In the genomic region with DNA sequence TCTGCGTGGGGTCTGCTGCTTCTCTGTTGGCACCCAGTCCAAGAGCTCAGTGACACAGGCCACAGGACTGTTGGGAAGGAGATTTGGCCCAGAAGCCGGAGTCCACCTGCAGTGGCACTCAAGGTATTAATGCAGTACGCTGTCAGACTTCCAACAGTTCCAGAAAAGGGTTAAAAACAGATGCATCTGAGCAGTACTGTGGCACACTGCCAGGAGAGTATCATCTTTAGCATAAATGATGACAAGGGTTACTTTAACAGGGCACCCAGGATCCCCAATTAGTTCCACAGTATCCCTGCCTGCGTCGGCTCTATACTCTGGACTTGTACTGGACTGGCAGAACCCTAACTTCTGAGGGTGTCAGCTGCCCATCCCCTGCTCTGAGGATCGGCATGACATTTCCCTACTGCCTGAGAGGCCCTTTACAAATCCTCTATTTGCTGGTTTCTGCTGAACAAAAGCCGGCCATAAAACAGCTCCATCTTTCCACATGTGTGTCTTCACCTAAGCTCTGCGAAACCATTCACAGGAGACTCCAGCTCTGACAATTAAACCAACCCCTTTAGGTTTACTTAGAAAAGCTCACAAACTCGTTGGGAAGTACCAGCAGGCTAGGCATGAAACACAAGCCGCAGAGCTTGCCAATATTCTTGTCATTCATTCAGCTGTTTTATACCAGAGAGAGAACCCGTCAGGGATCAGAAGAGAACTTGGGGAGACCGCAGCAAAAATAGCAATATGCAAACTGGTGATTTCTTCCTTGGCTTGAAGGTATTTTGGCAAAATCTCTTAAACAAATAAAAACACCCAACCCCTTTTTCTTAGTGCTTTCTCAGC, we compare ENCODE assay signal across 12 mouse cellular contexts. TPM values are rescaled to one million over a fixed set of nuclear protein-coding genes. Genes with fewer than 3 reads are reported as not detected.
A peak's percentile ranks its signal among the peaks of the same experiment; 100 is the strongest.
DNase-seq lines count a peak whose midpoint lies in the region; ATAC-seq and TF ChIP-seq lines count a peak whose summit lies in the region.
"Had no signal": no experiment of that assay in that cellular context is flagged by ENCODE, and none has a peak within 500 bp of the region (broad histone marks: within the 10 kb centered on the region; RNA-seq: fewer than 3 reads in every experiment).

No protein-coding gene starts in this region.

- no peaks in the 10 kb centered on the region for H3K9me3 ChIP-seq in hindbrain, embryonic 15.5 days
- no peaks in the 10 kb centered on the region for H3K9me3 ChIP-seq in hindbrain, embryonic 12.5 days (replicated peaks)
- H3K9me3 ChIP-seq in hindbrain, postnatal 0 days (ENCODE audit: low read length) = no peaks in the 10 kb centered on the region
- H3K9me3 ChIP-seq: embryonic facial prominence, embryonic 13.5 days; heart, embryonic 13.5 days; intestine, embryonic 15.5 days had no signal

- H3K27ac ChIP-seq in hindbrain, embryonic 15.5 days (replicated peaks) = peak overlapping the region; percentile 57
- no peak overlapping the region for H3K27ac ChIP-seq in hindbrain, embryonic 12.5 days
- peak overlapping the region; percentile 34; the same call in 1 of the 2 replicates for H3K27ac ChIP-seq in hindbrain, postnatal 0 days
- H3K27ac ChIP-seq: embryonic facial prominence, embryonic 13.5 days; intestine, embryonic 15.5 days had no signal

- H3K4me1 ChIP-seq in hindbrain, embryonic 15.5 days (replicated peaks) = peaks cover 26% of the 10 kb centered on the region
- H3K4me1 ChIP-seq in hindbrain, embryonic 12.5 days = peaks cover 14% of the 10 kb centered on the region; the same call in 1 of the 2 replicates
- no peaks in the 10 kb centered on the region for H3K4me1 ChIP-seq in hindbrain, postnatal 0 days (ENCODE audit: insufficient read depth, low read length)

- DNase-seq in MN1 (ENCODE audit: low spot score) = peak; percentile 28
- DNase-seq in brain, embryonic 14.5 days (ENCODE audit: low read depth) = peak; percentile 66
- DNase-seq in hindbrain, postnatal 0 days (ENCODE audit: low spot score) = peak; percentile 39
- no peak for DNase-seq in lung, postnatal 4 days
- no peak for DNase-seq in layer of hippocampus, adult 11-12 months (ENCODE audit: low spot score)
- DNase-seq: left cerebral cortex, postnatal 4 days; spleen, adult 18-20 months had no signal

- peak overlapping the region; percentile 21 for H3K4me2 ChIP-seq in hindbrain, embryonic 15.5 days
- no peak overlapping the region for H3K4me2 ChIP-seq in hindbrain, embryonic 12.5 days (replicated peaks)
- peak overlapping the region; percentile 14; the same call in 1 of the 2 replicates for H3K4me2 ChIP-seq in hindbrain, postnatal 0 days (ENCODE audit: low read depth, low read length)
- H3K4me2 ChIP-seq: embryonic facial prominence, embryonic 13.5 days; intestine, embryonic 15.5 days had no signal

- no peak overlapping the region for H3K9ac ChIP-seq in hindbrain, embryonic 15.5 days
- H3K9ac ChIP-seq in hindbrain, embryonic 12.5 days = no peak overlapping the region
- H3K9ac ChIP-seq in hindbrain, postnatal 0 days (replicated peaks; ENCODE audit: low read length) = no peak overlapping the region
- H3K9ac ChIP-seq: embryonic facial prominence, embryonic 13.5 days; intestine, embryonic 15.5 days had no signal

- 55% methylated on average over 12 of the region's 12 CpGs for WGBS in hindbrain, embryonic 15.5 days
- WGBS in hindbrain, embryonic 12.5 days = 81% methylated on average over 12 of the region's 12 CpGs
- WGBS in hindbrain, postnatal 0 days = 47% methylated on average over 12 of the region's 12 CpGs

- ATAC-seq in hindbrain, embryonic 15.5 days (ENCODE audit: low FRiP score, low read depth) = no peak
- ATAC-seq in hindbrain, embryonic 12.5 days (ENCODE audit: low FRiP score) = no peak
- ATAC-seq in hindbrain, postnatal 0 days = no peak
- ATAC-seq: intestine, embryonic 15.5 days had no signal

- no peak overlapping the region for H3K4me3 ChIP-seq in hindbrain, embryonic 15.5 days
- no peak overlapping the region for H3K4me3 ChIP-seq in hindbrain, embryonic 12.5 days
- H3K4me3 ChIP-seq in hindbrain, postnatal 0 days (ENCODE audit: low read length) = no peak overlapping the region
- H3K4me3 ChIP-seq: embryonic facial prominence, embryonic 13.5 days; intestine, embryonic 15.5 days had no signal

- TF ChIP-seq CTCF in brain, embryonic 14.5 days (IDR thresholded peaks at IDR 0.05; ENCODE audit: borderline replicate concordance, extremely low read depth, insufficient read depth, insufficient read length) = no peak
- TF ChIP-seq CTCF in hindbrain, postnatal 0 days (IDR thresholded peaks at IDR 0.05; ENCODE audit: low read depth) = no peak

- no peaks in the 10 kb centered on the region for H3K36me3 ChIP-seq in hindbrain, embryonic 15.5 days
- peaks cover 18% of the 10 kb centered on the region; the same call in 1 of the 2 replicates for H3K36me3 ChIP-seq in hindbrain, embryonic 12.5 days
- H3K36me3 ChIP-seq in hindbrain, postnatal 0 days (ENCODE audit: insufficient read depth, low read length) = no peaks in the 10 kb centered on the region
- H3K36me3 ChIP-seq: intestine, embryonic 15.5 days had no signal

- no peak for TF ChIP-seq POLR2A in brain, embryonic 14.5 days (IDR thresholded peaks at IDR 0.05; ENCODE audit: borderline replicate concordance, extremely low read depth, insufficient read depth, insufficient read length, poor library complexity, severe bottlenecking)

- no peaks in the 10 kb centered on the region for H3K27me3 ChIP-seq in hindbrain, embryonic 15.5 days
- no peaks in the 10 kb centered on the region for H3K27me3 ChIP-seq in hindbrain, embryonic 12.5 days
- no peaks in the 10 kb centered on the region for H3K27me3 ChIP-seq in hindbrain, postnatal 0 days (ENCODE audit: insufficient read depth, low read length)
- H3K27me3 ChIP-seq: embryonic facial prominence, embryonic 13.5 days; heart, embryonic 13.5 days; intestine, embryonic 15.5 days had no signal

RNA-seq across cellular contexts. Expression of gene Satb1, which starts 26.7 kb away (rescaled TPM):
- 33.5 and 34.4 TPM in 2 replicates for polyA plus RNA-seq in hindbrain, embryonic 15.5 days (2015; fragmentation: Nextera tagmentation; extraction: Ambion mirVana)
- 30.7 and 33.6 TPM in 2 replicates for polyA plus RNA-seq in hindbrain, embryonic 12.5 days (2016; fragmentation: Nextera tagmentation; extraction: Ambion mirVana)
- 44.2 and 56.8 TPM in 2 replicates for polyA plus RNA-seq in brain, embryonic 14.5 days (2012; rRNA removed)
- 37.1 and 44.5 TPM in 2 replicates for total RNA-seq in hindbrain, postnatal 0 days (2014; rRNA removed)
- 21.5 and 26.2 TPM in 2 replicates for polyA plus RNA-seq in hindbrain, postnatal 0 days (2015; fragmentation: Nextera tagmentation; extraction: Ambion mirVana)

Comparison
In these comparisons a context has a peak if more than half of its experiments do, and no peak if none do; other contexts are left out.
1. DNase-seq: peak in MN1 (single experiment), brain, embryonic 14.5 days (single experiment) and hindbrain, postnatal 0 days (single experiment); none in lung, postnatal 4 days (0 of 2) and layer of hippocampus, adult 11-12 months (single experiment).